Mouse (Mus musculus): ENCODE measurements around the gene Srarp. TPM values are rescaled to one million over a fixed set of nuclear protein-coding genes. Genes with fewer than 3 reads are reported as not detected.
A peak's percentile ranks its signal among the peaks of the same experiment; 100 is the strongest.

The Srarp gene
- total RNA-seq, 1 experiment: not detected

- Histone ChIP-seq H3K9ac (ENCODE audit: insufficient read depth, low read depth, low read length, poor library complexity, severe bottlenecking) (no peak overlapping the region), H3K36me3 (ENCODE audit: control insufficient read depth, insufficient read depth, low read length, poor library complexity, severe bottlenecking) (peaks cover 77% of the 10 kb centered on the region)
These were observed 42.3 kb upstream of the Srarp start for GRCm38 (mm10) chr4:141478225-141478624.

GRCm38 (mm10) chr4:141477681-141478102 is 41.8 kb upstream of the Srarp start:
- H3K4me3 ChIP-seq (ENCODE audit: insufficient read depth in 1 of 2, low read depth in 1 of 2, low read length in 2 of 2, poor library complexity in 1 of 2, severe bottlenecking in 1 of 2): no peak overlapping the region
- H3K4me1 ChIP-seq (ENCODE audit: control insufficient read depth in 2 of 2, insufficient read depth in 2 of 2, low read length in 2 of 2, poor library complexity in 1 of 2): peaks cover 3 to 7% of the 10 kb centered on the region in 2 experiments; a peak in 1 of 4 replicates
- H3K27ac ChIP-seq (ENCODE audit: insufficient read depth, low read depth, low read length, poor library complexity, severe bottlenecking): no peak overlapping the region
- no peaks in the 10 kb centered on the region for H3K9me3 ChIP-seq (ENCODE audit: control insufficient read depth, insufficient read depth, low read depth, low read length)
- H3K9ac ChIP-seq (ENCODE audit: insufficient read depth, low read depth, low read length, poor library complexity, severe bottlenecking): no peak overlapping the region; the same call in 1 of the 2 replicates
- DNase-seq (ENCODE audit: low read depth, low spot score): no peak
- H3K36me3 ChIP-seq (ENCODE audit: control insufficient read depth, insufficient read depth, low read length, poor library complexity, severe bottlenecking): peaks cover 79% of the 10 kb centered on the region
- TF ChIP-seq ZNF384 (IDR thresholded peaks at IDR 0.05; ENCODE audit: low read depth, low read length) (no peak), ZC3H11A (IDR thresholded peaks at IDR 0.05; ENCODE audit: borderline replicate concordance, low read depth, low read length) (no peak), HCFC1 (IDR thresholded peaks at IDR 0.05; ENCODE audit: borderline replicate concordance, insufficient read depth, low read length) (no peak), CHD2 (IDR thresholded peaks at IDR 0.05; ENCODE audit: low read depth, low read length) (no peak), MAFK (IDR thresholded peaks at IDR 0.05; ENCODE audit: insufficient read depth, low read depth, low read length) (no peak)
- in situ Hi-C loops (cut with MboI; ENCODE audit: low sequenced_read_pairs in 2 of 2, unreplicated experiment in 2 of 2): loop anchor here in 1 of 2 experiments (5.0 kb wide), 1 partner anchor 75 kb away; no protein-coding TSS in a partner anchor

More at GRCm38 (mm10) chr4:141478225-141478624, 42.3 kb upstream of the Srarp start:
- no peak for DNase-seq (ENCODE audit: low read depth, low spot score)
- in situ Hi-C loops (cut with MboI; ENCODE audit: low sequenced_read_pairs in 2 of 2, unreplicated experiment in 2 of 2): loop anchor here in 1 of 2 experiments (5.0 kb wide), 1 partner anchor 76 kb away; no protein-coding TSS in a partner anchor
- TF ChIP-seq CHD2 (IDR thresholded peaks at IDR 0.05; ENCODE audit: low read depth, low read length) (no peak), HCFC1 (IDR thresholded peaks at IDR 0.05; ENCODE audit: borderline replicate concordance, insufficient read depth, low read length) (no peak), MAFK (IDR thresholded peaks at IDR 0.05; ENCODE audit: insufficient read depth, low read depth, low read length) (no peak), ZNF384 (IDR thresholded peaks at IDR 0.05; ENCODE audit: low read depth, low read length) (no peak), ZC3H11A (IDR thresholded peaks at IDR 0.05; ENCODE audit: borderline replicate concordance, low read depth, low read length) (no peak)
- Histone ChIP-seq H3K4me3 (ENCODE audit: insufficient read depth in 1 of 2, low read depth in 1 of 2, low read length in 2 of 2, poor library complexity in 1 of 2, severe bottlenecking in 1 of 2) (peak overlapping the region; percentile 23 to 26; a peak in 2 of 4 replicates), H3K4me1 (ENCODE audit: control insufficient read depth in 2 of 2, insufficient read depth in 2 of 2, low read length in 2 of 2, poor library complexity in 1 of 2) (peaks cover 3 to 7% of the 10 kb centered on the region in 2 experiments; a peak in 1 of 4 replicates), H3K9me3 (ENCODE audit: control insufficient read depth, insufficient read depth, low read depth, low read length) (no peaks in the 10 kb centered on the region), H3K27ac (ENCODE audit: insufficient read depth, low read depth, low read length, poor library complexity, severe bottlenecking) (no peak overlapping the region)

DNA sequence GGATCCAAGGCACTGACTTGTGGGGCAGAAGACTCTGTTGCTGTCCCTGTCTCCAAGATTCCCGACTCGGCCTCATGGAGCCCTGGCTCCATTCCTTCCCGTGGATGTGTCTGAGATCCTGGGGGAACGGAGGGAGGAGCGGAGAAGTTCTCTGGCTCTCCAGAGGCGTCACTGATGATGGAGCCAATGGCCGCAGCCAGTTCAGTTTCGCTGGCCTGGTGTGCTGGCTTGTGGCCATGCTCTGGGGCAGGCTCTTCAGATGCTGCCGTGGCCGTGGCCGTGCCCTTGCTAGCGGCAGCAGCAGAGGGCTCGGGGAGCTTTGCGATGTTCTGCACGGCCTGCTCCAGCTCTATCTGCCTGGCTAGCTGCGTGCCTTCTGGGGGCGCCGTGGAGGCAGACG is 38.5 kb upstream of the Srarp start:
- no peaks in the 10 kb centered on the region for H3K9me3 ChIP-seq (ENCODE audit: control insufficient read depth, insufficient read depth, low read depth, low read length)
- DNase-seq (ENCODE audit: low read depth, low spot score): no peak
- TF ChIP-seq MAFK (IDR thresholded peaks at IDR 0.05; ENCODE audit: insufficient read depth, low read depth, low read length): no peak
- TF ChIP-seq ZC3H11A (IDR thresholded peaks at IDR 0.05; ENCODE audit: borderline replicate concordance, low read depth, low read length): no peak
- no peak for TF ChIP-seq HCFC1 (IDR thresholded peaks at IDR 0.05; ENCODE audit: borderline replicate concordance, insufficient read depth, low read length)
- TF ChIP-seq ZNF384 (IDR thresholded peaks at IDR 0.05; ENCODE audit: low read depth, low read length): no peak
- TF ChIP-seq CHD2 (IDR thresholded peaks at IDR 0.05; ENCODE audit: low read depth, low read length): no peak
- in situ Hi-C loops (cut with MboI; ENCODE audit: low sequenced_read_pairs in 2 of 2, unreplicated experiment in 2 of 2): no loop called here
- 0 out of 4 replicates have a peak overlapping the region, but pooled peaks of 1 of the 2 experiments have one; percentile 4 for H3K4me3 ChIP-seq (ENCODE audit: insufficient read depth in 1 of 2, low read depth in 1 of 2, low read length in 2 of 2, poor library complexity in 1 of 2, severe bottlenecking in 1 of 2)
- no peak overlapping the region for H3K9ac ChIP-seq (ENCODE audit: insufficient read depth, low read depth, low read length, poor library complexity, severe bottlenecking)
- H3K27ac ChIP-seq (ENCODE audit: insufficient read depth, low read depth, low read length, poor library complexity, severe bottlenecking): no peak overlapping the region
- peaks cover 92% of the 10 kb centered on the region for H3K36me3 ChIP-seq (ENCODE audit: control insufficient read depth, insufficient read depth, low read length, poor library complexity, severe bottlenecking)
- H3K4me1 ChIP-seq (ENCODE audit: control insufficient read depth in 2 of 2, insufficient read depth in 2 of 2, low read length in 2 of 2, poor library complexity in 1 of 2): peaks cover 3 to 7% of the 10 kb centered on the region in 2 experiments; a peak in 1 of 4 replicates

- peaks cover 90% of the 10 kb centered on the region for H3K36me3 ChIP-seq (ENCODE audit: control insufficient read depth, insufficient read depth, low read length, poor library complexity, severe bottlenecking)
- no peak overlapping the region for H3K9ac ChIP-seq (ENCODE audit: insufficient read depth, low read depth, low read length, poor library complexity, severe bottlenecking)
- no peak for DNase-seq (ENCODE audit: low read depth, low spot score)
- TF ChIP-seq ZNF384 (IDR thresholded peaks at IDR 0.05; ENCODE audit: low read depth, low read length): no peak
- TF ChIP-seq MAFK (IDR thresholded peaks at IDR 0.05; ENCODE audit: insufficient read depth, low read depth, low read length): no peak
- TF ChIP-seq ZC3H11A (IDR thresholded peaks at IDR 0.05; ENCODE audit: borderline replicate concordance, low read depth, low read length): no peak
- TF ChIP-seq CHD2 (IDR thresholded peaks at IDR 0.05; ENCODE audit: low read depth, low read length): no peak
- TF ChIP-seq HCFC1 (IDR thresholded peaks at IDR 0.05; ENCODE audit: borderline replicate concordance, insufficient read depth, low read length): no peak
- in situ Hi-C loops (cut with MboI; ENCODE audit: low sequenced_read_pairs in 2 of 2, unreplicated experiment in 2 of 2): no loop called here
- no peak overlapping the region for H3K4me3 ChIP-seq (ENCODE audit: insufficient read depth in 1 of 2, low read depth in 1 of 2, low read length in 2 of 2, poor library complexity in 1 of 2, severe bottlenecking in 1 of 2)
- H3K4me1 ChIP-seq (ENCODE audit: control insufficient read depth in 2 of 2, insufficient read depth in 2 of 2, low read length in 2 of 2, poor library complexity in 1 of 2): peaks cover 3 to 7% of the 10 kb centered on the region in 2 experiments; a peak in 1 of 4 replicates
- no peak overlapping the region for H3K27ac ChIP-seq (ENCODE audit: insufficient read depth, low read depth, low read length, poor library complexity, severe bottlenecking)
- no peaks in the 10 kb centered on the region for H3K9me3 ChIP-seq (ENCODE audit: control insufficient read depth, insufficient read depth, low read depth, low read length)
These were observed 36.9 kb upstream of the Srarp start for GRCm38 (mm10) chr4:141472641-141473321.
